Mouse (Mus musculus) kidney, postnatal 36 days (tissue): Measurements from ENCODE around the gene Sarm1.

Source experiments
- DNase-seq, 2 experiments: peaks; one replicate each; pipeline ENCODE4 v3.0.0; 2021 to 2022; ENCODE audit warnings: mixed read lengths in 2 of 2

The Sarm1 gene

DNA sequence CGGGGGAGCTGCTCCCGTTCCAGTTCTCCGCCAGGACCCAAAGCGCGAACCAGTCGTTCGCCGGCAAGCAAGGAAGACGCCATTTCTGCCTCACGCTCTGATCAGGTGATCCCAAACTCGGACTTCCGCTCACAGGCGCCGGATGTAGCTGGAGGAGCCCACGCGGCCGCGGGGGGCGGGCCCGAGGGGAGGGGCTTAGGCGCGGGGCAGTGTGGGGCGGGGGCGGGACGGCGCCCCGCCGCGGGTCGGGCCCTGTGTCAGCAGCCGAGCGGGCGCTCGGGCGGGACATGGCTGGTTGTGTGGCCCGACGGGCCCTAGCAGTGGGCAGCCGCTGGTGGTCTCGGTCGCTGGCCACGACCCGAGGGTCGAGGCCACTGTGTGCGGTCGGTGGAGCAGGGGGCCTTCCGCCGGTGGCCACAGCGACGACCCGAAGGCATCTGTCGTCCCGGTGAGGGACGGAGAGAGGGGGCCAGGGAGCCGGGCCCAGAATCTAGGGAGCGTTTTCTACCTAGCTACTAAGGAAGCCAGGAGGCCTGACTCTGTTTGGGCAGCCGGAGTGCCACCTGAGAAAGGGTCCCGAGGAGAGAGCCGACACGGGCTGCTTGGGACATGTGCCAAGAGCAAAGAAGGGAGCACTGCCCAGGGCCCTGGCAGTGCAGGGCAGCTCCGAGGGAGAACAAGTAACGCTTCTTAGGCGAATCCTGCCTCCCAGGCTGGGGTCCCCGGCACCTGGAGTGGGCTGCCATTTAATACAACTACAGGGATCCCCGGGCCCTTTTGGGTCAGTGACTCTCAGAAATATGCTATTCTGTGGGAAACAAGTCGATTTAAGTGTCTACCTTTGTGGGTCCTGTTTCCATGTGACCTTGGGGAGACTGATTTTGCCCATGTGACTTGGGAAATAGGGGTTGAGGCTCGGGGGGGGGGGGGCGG lies 14.7 kb upstream of the Sarm1 start, which contains the start of the genes Tmem199 and Poldip2:
Gene Tmem199 (minus strand): TSS at position 148 of the 933 bp plus-strand sequence.
Gene Poldip2 (plus strand): TSS at position 169 of the 933 bp plus-strand sequence.
- DNase-seq, result peak; percentile 93 to 96

- DNase-seq, result peak in 1 of 2 experiments; percentile 45
Observed at GRCm38 (mm10) chr11:78509148-78509547, 11.6 kb upstream of the Sarm1 start.

DNA sequence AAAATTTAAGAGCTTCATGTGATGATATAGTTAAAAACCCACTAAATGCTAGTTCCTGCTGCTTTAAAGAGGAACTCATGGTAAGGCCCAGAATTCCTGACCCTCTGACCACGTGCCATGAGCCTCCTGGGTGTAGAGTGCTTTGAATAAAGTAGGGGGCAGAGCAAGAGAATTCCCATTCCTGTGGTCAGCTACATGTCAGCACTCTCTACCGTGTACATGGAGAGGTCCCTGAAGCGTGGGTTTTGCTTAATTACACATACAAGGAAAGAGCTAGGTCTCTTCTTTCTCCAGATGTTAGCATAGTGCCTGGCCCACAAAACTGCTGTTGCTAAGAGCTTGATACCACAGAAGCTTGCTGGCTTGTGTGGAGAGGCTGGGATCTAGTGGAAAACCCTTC lies 7.9 kb upstream of the Sarm1 start:
- no peak for DNase-seq

- DNase-seq, result no peak
Observed at GRCm38 (mm10) chr11:78502909-78503650, 5.5 kb upstream of the Sarm1 start, which contains the start of gene Sebox. Sebox (plus strand) TSS chr11:78503447.

DNA sequence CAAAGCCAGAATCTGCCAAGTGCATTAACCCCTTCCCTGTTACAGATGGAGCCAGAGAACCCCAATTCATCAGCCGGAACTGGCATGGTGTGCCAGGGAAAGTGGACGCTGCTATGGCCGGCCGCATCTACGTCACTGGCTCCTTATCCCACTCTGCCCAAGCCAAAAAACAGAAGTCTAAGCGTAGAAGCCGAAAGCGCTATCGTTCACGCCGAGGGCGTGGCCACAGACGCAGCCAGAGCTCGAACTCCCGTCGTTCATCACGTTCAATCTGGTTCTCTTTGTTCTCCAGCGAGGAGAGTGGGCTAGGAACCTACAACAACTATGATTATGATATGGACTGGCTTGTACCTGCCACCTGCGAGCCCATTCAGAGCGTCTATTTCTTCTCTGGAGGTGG lies 4.0 kb upstream of the Sarm1 start:
- no peak for DNase-seq

GRCm38 (mm10) chr11:78500623-78501202 lies 3.2 kb upstream of the Sarm1 start:
- no peak for DNase-seq

- DNase-seq, result no peak
Observed at GRCm38 (mm10) chr11:78499543-78499942, 2.0 kb upstream of the Sarm1 start.

DNA sequence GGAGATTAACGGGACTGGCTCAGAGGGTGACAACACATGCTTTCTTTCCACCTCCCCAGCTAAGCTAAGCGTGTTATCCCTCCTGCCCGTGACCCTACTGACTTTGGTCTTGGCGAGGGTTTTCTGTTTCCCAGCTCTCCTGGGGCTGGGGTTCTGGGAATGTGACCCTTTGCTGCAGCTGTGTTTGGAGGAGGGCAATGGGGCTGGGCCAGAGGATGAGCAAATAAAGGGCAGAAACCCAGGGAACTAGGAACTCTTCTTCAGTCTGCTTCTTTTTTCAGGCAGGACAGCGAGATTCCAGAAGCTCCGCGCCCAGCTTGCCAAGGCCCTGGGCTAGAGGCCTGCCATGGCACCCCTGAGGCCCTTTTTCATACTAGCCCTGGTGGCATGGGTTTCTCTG lies 1.4 kb upstream of the Sarm1 start, which contains the start of gene Vtn:
Gene Vtn (plus strand): TSS at position 88 of the 400 bp plus-strand sequence.
- no peak for DNase-seq

DNA sequence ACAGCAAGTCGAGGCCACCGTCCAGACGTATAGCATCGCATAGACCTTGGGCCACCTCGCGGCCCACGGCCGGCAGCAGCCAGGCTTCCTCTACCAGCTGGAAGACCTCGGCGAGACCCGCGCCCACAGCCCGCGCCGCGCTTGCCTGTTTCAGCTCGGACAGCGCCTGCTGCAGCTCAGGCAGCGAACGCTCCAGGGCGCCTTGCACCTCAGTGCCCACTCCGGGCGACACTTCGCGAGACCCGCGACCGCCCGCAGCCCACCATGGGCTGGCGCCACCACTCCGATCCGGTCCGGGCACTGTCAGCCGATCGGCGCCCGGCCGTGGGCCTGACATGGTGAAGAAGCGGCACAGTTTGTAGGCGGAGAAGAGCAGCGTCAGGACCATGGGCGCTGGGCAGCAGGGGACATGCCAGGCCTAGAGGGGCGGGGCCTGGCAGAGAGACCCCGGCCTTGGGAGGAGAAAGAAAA lies 448 bp downstream of the Sarm1 start:
- peak in 1 of 2 experiments; percentile 36 for DNase-seq

DNA sequence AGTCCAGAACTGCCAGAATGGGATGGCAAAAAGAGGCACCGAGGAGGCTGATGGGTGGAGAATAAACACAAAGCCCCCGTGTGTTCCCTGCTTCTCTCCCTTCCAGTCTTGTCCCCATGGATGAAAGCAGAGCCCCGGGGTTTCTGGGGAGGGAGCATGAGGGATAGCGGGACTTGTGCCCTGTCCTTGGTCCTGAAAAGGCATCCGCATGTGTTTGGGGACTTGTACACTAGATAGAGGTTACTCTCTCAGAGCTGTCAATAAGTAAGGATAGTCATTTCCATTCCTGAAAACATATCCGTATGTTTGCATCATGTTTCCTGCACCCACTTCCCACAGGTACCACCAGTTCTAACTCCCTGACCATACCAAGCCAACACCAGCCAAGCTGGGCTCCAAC lies 1.6 kb downstream of the Sarm1 start:
- DNase-seq, result peak in 1 of 2 experiments; percentile 66

GRCm38 (mm10) chr11:78490781-78491241 lies 6.7 kb downstream of the Sarm1 start:
- peak in 1 of 2 experiments; percentile 61 for DNase-seq

- DNase-seq, result peak; percentile 62 to 85
Observed at GRCm38 (mm10) chr11:78488168-78488567, 9.4 kb downstream of the Sarm1 start.

GRCm38 (mm10) chr11:78483639-78484038 lies 13.9 kb downstream of the Sarm1 start:
- DNase-seq, result no peak

DNA sequence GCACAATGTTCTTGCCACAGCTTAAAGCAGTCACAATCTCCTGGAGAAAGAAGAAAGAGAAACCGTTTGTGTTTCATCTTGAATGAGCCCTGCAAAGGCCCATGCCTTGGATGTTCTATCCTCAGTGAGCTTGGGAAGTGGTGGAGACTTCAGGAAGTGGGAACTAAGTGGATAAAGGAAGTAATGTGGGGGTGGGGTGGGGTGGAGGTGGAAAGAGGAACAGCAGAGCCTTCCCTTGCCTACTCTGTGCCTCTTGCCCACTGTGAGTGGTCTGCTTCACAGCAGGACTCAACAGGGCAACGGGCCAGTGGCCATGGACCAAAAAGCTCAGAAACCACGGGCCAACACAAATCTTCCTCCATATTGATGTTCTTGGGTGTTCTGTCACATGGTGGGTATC lies 22.3 kb downstream of the Sarm1 start:
- no peak for DNase-seq

DNA sequence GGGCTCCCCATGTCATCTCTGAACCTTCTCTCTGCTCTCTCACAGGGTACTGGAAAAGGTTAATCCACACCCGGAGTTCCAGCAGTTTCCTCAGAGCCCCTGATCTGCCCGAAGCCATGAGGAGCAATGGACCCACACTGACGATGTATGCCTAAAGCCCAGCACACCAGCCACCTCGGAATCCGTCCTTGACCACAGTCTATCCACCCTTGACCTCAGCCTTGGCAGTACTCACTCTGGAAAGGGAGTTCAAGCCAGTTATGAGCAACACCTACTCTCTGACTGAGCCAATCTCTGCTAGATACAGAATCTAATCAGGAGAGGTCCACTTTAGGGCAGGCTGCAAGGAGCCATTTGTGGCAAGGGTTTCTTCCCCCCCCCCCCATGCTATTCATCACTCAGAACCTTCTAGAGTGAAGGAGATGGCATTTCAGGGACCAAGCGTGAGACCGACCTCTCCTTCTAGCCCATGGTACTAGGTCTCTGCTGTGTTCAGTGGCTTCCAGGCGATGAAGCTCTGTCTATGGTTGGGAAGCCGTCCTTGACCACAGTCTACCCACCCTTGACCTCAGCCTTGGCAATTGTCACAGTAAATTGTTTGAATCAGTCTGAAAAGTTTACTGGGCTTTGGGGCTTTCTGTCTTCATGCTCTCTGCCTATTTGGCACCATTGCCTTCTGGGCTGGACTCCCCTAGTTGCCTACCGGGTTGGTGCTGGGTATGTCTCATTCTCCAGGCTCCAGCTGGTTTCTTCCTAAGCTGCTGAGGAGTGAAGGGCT lies 26.0 kb downstream of the Sarm1 start:
- DNase-seq, result no peak

DNA sequence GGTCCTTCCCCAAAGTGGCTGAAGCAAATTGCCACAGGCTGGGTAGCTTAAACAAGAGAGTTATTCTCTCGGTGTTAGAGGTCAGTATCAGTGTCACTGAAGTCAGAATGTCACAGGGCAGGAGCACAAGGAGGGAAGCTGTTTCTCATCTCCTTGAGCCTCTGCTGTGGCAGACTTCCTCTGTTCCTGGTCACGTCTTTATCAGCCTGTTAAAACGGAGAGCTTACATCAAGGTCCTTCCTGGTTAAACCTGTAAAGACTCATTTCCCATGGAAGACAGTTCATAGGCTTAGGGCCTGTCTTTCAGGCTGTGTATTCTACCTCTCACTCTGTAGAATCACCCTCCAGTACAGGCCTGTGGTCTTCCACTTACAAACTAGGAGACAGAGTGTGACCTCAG lies 29.6 kb downstream of the Sarm1 start:
- DNase-seq, result no peak

- DNase-seq, result no peak
Observed at GRCm38 (mm10) chr11:78467515-78467914, 30.0 kb downstream of the Sarm1 start.

- peak in 1 of 2 experiments; percentile 18 for DNase-seq
Observed at GRCm38 (mm10) chr11:78466242-78466912, 31.2 kb downstream of the Sarm1 start.

DNA sequence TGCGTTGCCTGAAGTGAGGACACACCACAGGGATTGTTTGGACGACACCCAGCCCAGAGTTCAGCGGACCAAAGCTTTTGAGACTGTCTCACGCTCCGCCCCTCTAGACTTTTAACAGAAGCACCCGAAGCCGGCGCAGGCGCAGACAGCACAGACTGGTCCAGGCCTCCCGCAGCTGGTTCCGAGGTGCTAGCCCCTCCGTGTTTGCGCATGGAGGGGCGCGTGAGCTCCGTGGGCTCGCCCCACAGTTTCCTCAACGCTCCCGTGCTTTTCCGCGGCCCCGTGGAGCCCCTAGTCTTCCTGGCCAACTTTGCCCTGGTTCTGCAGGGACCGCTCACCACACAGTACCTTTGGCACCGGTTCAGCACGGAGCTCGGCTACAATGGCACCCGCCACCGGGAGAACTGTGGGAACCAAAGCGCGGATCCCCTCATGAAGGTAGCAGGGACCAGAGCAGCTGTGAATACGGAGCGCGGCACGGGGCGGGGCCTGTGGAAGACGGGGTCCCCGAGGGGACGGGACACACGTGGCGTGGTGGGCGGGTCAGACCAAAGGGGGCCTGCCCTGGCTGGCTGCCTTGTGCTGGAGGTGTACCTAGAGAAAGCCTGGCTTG lies 31.9 kb downstream of the Sarm1 start, which contains the start of gene Slc46a1:
Gene Slc46a1 (plus strand): TSS at position 130 of the 613 bp plus-strand sequence.
- peak; percentile 90 to 93 for DNase-seq

DNA sequence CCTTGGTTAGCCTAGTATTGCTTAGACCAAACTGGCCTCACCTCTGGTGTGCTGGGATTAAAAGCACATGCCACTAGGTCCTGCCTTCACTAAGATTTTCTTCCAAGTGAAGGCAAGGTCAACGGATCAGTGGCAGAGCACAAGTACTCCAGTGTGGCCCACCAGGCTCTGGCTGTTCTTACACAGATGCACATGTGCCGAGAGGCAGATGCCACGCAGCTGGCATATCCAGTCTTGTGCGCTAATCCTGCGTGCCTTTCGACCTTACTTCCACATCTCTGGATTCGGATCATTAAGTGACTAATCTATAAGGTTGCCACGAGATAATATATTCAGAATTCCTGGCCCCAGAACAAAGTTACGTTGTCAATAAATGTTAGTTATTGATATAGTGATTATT lies 32.4 kb downstream of the Sarm1 start:
- no peak for DNase-seq
